Comparison of ENCODE assay signal across 8 mouse cellular contexts in the genomic region with DNA sequence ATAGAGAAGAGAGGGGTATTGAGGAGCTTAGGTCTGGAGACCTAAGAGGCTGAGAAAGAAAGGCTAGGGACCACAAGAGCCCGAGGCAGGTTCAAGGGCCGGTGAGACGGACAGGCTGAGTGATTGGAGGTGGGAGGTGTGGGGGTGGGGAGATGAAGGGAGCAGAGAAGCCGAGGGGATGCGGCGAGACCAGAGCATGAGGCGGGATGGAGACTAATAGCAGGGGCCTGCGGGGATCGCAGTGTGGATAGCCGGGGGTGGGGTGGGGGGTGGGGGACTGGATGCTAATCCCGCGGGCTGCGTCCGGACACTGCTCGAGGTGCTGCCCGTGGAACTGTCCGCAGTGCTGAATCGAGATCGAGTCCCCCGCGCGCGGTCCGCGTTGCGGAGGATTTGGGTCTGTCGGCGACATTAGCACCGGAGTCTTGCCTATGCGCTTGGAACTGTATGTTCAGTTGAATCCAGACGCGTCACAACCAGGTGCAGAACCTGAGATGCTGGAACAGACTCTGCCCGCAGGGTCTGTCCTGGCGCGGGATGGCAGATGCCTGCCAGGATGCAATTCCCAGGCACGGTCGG. TPM values are rescaled to one million over a fixed set of nuclear protein-coding genes. Genes with fewer than 3 reads are reported as not detected.
DNase-seq lines count a peak whose midpoint lies in the region; ATAC-seq and TF ChIP-seq lines count a peak whose summit lies in the region.

No protein-coding gene starts in this region.

- H3K79me2 ChIP-seq in myocyte (ENCODE audit: control insufficient read depth, insufficient read depth) = no peaks in the 10 kb centered on the region

- peak; percentile 73 for ATAC-seq in granulocyte monocyte progenitor cell, adult 5-6 weeks (replicated peaks; ENCODE audit: poor library complexity, severe bottlenecking)
- ATAC-seq in activated CD4-positive, CD25-positive, alpha-beta regulatory T cell, adult 4 months = no peak

- H3K4me1 ChIP-seq in limb, embryonic 10.5 days = peaks cover 20% of the 10 kb centered on the region

- no peak overlapping the region for H3K27ac ChIP-seq in limb, embryonic 10.5 days

- H3K36me3 ChIP-seq in limb, embryonic 10.5 days = no peaks in the 10 kb centered on the region
- no peaks in the 10 kb centered on the region for H3K36me3 ChIP-seq in myocyte (ENCODE audit: control insufficient read depth, insufficient read depth)

- peak; percentile 27 for DNase-seq in left cerebral cortex, postnatal 4 days
- DNase-seq in left cerebral cortex, adult 11 months (ENCODE audit: low spot score) = no peak
- peak; percentile 46 to 49 for DNase-seq in adrenal gland, postnatal 4 days (ENCODE audit: low spot score in 2 of 2)
- DNase-seq in limb, embryonic 10.5 days (ENCODE audit: low spot score) = peak; percentile 81
- DNase-seq in layer of hippocampus, adult 11-12 months (ENCODE audit: low spot score) = no peak

- no peak overlapping the region for H3ac ChIP-seq in myocyte (ENCODE audit: control insufficient read depth, insufficient read length)

- peak overlapping the region; percentile 53 for H3K4me3 ChIP-seq in limb, embryonic 10.5 days
- no peak overlapping the region for H3K4me3 ChIP-seq in myocyte

- intact Hi-C loops in left cerebral cortex, postnatal 4 days (cut with DNase I) = no loop called here

- H3K9me3 ChIP-seq in limb, embryonic 10.5 days (replicated peaks) = no peaks in the 10 kb centered on the region

- under 1% methylated on average over 37 of the region's 37 CpGs for WGBS in limb, embryonic 10.5 days

- no peak overlapping the region for H3K4me2 ChIP-seq in myocyte (ENCODE audit: low read depth)

- no peak for TF ChIP-seq POLR2A in myocyte (IDR thresholded peaks at IDR 0.05; ENCODE audit: insufficient read length, low read depth)

- peaks cover 88% of the 10 kb centered on the region for H3K27me3 ChIP-seq in limb, embryonic 10.5 days (ENCODE audit: low read depth, poor library complexity, severe bottlenecking)
- peaks cover 44% of the 10 kb centered on the region for H3K27me3 ChIP-seq in myocyte (ENCODE audit: control insufficient read depth, insufficient read depth, insufficient read length)

TF ChIP-seq in myocyte, 11 proteins besides CTCF, POLR2A, EP300 and RAD21:
- TF ChIP-seq CEBPB (IDR thresholded peaks at IDR 0.05; ENCODE audit: insufficient read depth, poor library complexity, severe bottlenecking) = no peak
- peak; percentile 72 for TF ChIP-seq REST (IDR thresholded peaks at IDR 0.05; ENCODE audit: insufficient read depth, insufficient read length)
- TF ChIP-seq MAX (IDR thresholded peaks at IDR 0.05; ENCODE audit: low read depth) = no peak

RNA-seq across cellular contexts. Expression of a gene that starts 1.5 kb away (rescaled TPM):
- 10 to 100 TPM; 15.7 to 18.8 TPM for total RNA-seq in left cerebral cortex, postnatal 4 days (2021)
- 10 to 100 TPM; 10.2 to 11.2 TPM for total RNA-seq in adrenal gland, postnatal 4 days (2021)
- not detected in 2 replicates for total RNA-seq in granulocyte monocyte progenitor cell, adult 5-6 weeks (2014; fragmentation: Nextera tagmentation)
- total RNA-seq in granulocyte monocyte progenitor cell, adult 5-6 weeks (2017) = not detected in 2 replicates
- 0.05 and 0.06 TPM in 2 replicates for polyA plus RNA-seq in limb, embryonic 10.5 days (2016; fragmentation: Nextera tagmentation; extraction: Ambion mirVana)
- polyA plus RNA-seq in myocyte (2012; fragmentation: generic; extraction: Trizol) = not detected
- under 1 TPM in 1 of 2 experiments, not detected in 1; 0.30 TPM for polyA plus RNA-seq in activated CD4-positive, CD25-positive, alpha-beta regulatory T cell, adult 4 months (2017; shearing (Covaris generic))

RNA-seq across cellular contexts. Expression of a gene that starts 20.3 kb away (rescaled TPM):
- total RNA-seq in left cerebral cortex, postnatal 4 days (2021) = 10 to 100 TPM; 48.8 to 52.5 TPM
- 1 to 10 TPM; 7.3 to 7.6 TPM for total RNA-seq in adrenal gland, postnatal 4 days (2021)
- 1.2 TPM in 1 of 2 replicates, not detected in the other for total RNA-seq in granulocyte monocyte progenitor cell, adult 5-6 weeks (2014; fragmentation: Nextera tagmentation)
- total RNA-seq in granulocyte monocyte progenitor cell, adult 5-6 weeks (2017) = not detected in 2 replicates
- polyA plus RNA-seq in limb, embryonic 10.5 days (2016; fragmentation: Nextera tagmentation; extraction: Ambion mirVana) = 0.26 and 0.28 TPM in 2 replicates
- polyA plus RNA-seq in myocyte (2012; fragmentation: generic; extraction: Trizol) = not detected
- polyA plus RNA-seq in activated CD4-positive, CD25-positive, alpha-beta regulatory T cell, adult 4 months (2017; shearing (Covaris generic)) = under 1 TPM; 0.17 to 0.20 TPM

RNA-seq across cellular contexts. Expression of a gene that starts 31.2 kb away (rescaled TPM):
- total RNA-seq in left cerebral cortex, postnatal 4 days (2021) = 10 to 100 TPM; 74.1 to 75.1 TPM
- total RNA-seq in adrenal gland, postnatal 4 days (2021) = 10 to 100 TPM; 50.8 to 60.1 TPM
- 15.0 and 19.4 TPM in 2 replicates for total RNA-seq in granulocyte monocyte progenitor cell, adult 5-6 weeks (2014; fragmentation: Nextera tagmentation)
- 3.1 and 6.7 TPM in 2 replicates for total RNA-seq in granulocyte monocyte progenitor cell, adult 5-6 weeks (2017)
- 33.5 and 41.6 TPM in 2 replicates for polyA plus RNA-seq in limb, embryonic 10.5 days (2016; fragmentation: Nextera tagmentation; extraction: Ambion mirVana)
- 82.5 TPM for polyA plus RNA-seq in myocyte (2012; fragmentation: generic; extraction: Trizol)
- polyA plus RNA-seq in activated CD4-positive, CD25-positive, alpha-beta regulatory T cell, adult 4 months (2017; shearing (Covaris generic)) = 1 to 10 TPM; 3.9 to 8.0 TPM

RNA-seq across cellular contexts. Expression of a gene that starts 31.8 kb away (rescaled TPM):
- 10 to 100 TPM; 40.6 to 45.8 TPM for total RNA-seq in left cerebral cortex, postnatal 4 days (2021)
- 10 to 100 TPM; 42.2 to 42.3 TPM for total RNA-seq in adrenal gland, postnatal 4 days (2021)
- total RNA-seq in granulocyte monocyte progenitor cell, adult 5-6 weeks (2014; fragmentation: Nextera tagmentation) = 38.1 and 65.5 TPM in 2 replicates
- total RNA-seq in granulocyte monocyte progenitor cell, adult 5-6 weeks (2017) = 18.7 and 29.1 TPM in 2 replicates
- polyA plus RNA-seq in limb, embryonic 10.5 days (2016; fragmentation: Nextera tagmentation; extraction: Ambion mirVana) = 43.7 and 45.7 TPM in 2 replicates
- 36.5 TPM for polyA plus RNA-seq in myocyte (2012; fragmentation: generic; extraction: Trizol)
- 1 to 10 TPM; 4.4 to 6.2 TPM for polyA plus RNA-seq in activated CD4-positive, CD25-positive, alpha-beta regulatory T cell, adult 4 months (2017; shearing (Covaris generic))

RNA-seq across cellular contexts. Expression of a gene that starts 54.6 kb away (rescaled TPM):
- 10 to 100 TPM; 16.3 to 18.6 TPM for total RNA-seq in left cerebral cortex, postnatal 4 days (2021)
- 10 to 100 TPM; 17.8 to 23.3 TPM for total RNA-seq in adrenal gland, postnatal 4 days (2021)
- 6.9 and 14.1 TPM in 2 replicates for total RNA-seq in granulocyte monocyte progenitor cell, adult 5-6 weeks (2014; fragmentation: Nextera tagmentation)
- 6.3 and 10.5 TPM in 2 replicates for total RNA-seq in granulocyte monocyte progenitor cell, adult 5-6 weeks (2017)
- 14.6 and 17.0 TPM in 2 replicates for polyA plus RNA-seq in limb, embryonic 10.5 days (2016; fragmentation: Nextera tagmentation; extraction: Ambion mirVana)
- polyA plus RNA-seq in myocyte (2012; fragmentation: generic; extraction: Trizol) = 4.5 TPM
- polyA plus RNA-seq in activated CD4-positive, CD25-positive, alpha-beta regulatory T cell, adult 4 months (2017; shearing (Covaris generic)) = 1 to 10 TPM; 6.9 to 8.9 TPM

Comparison
In these comparisons a context has a peak if more than half of its experiments do, and no peak if none do; other contexts are left out.
1. DNase-seq: peak in left cerebral cortex, postnatal 4 days (single experiment), adrenal gland, postnatal 4 days (2 of 2) and limb, embryonic 10.5 days (single experiment); none in left cerebral cortex, adult 11 months (single experiment) and layer of hippocampus, adult 11-12 months (single experiment).
2. RNA of a gene that starts 1.5 kb away (total RNA-seq): 15.7 to 18.8 TPM in left cerebral cortex, postnatal 4 days and 10.2 to 11.2 TPM in adrenal gland, postnatal 4 days; not detected in granulocyte monocyte progenitor cell, adult 5-6 weeks; every median in the first group is over 10 times any median in the second.
3. RNA of a gene that starts 20.3 kb away (total RNA-seq): 48.8 to 52.5 TPM in left cerebral cortex, postnatal 4 days; 7.3 to 7.6 TPM in adrenal gland, postnatal 4 days and 1.2 TPM in granulocyte monocyte progenitor cell, adult 5-6 weeks; every median in the first group is over 4 times any median in the second.